Mouse (Mus musculus) hindbrain, embryonic 16.5 days (tissue): ENCODE measurements around the gene Trappc10. TPM values are rescaled to one million over a fixed set of nuclear protein-coding genes. Genes with fewer than 3 reads are reported as not detected.

ENCODE experiments used
- ATAC-seq: fragments of 200-750 bp; cut with Nextera tagmentation; 2 replicates; pipeline ENCODE4 v1.8.0; 2017; ENCODE audit warnings: moderate TSS enrichment, moderate library complexity
- H3K27ac ChIP-seq: fragments of 300-500 bp; sonication (generic); 2 replicates; pipeline ENCODE4 v1.5.1; 2014; ENCODE audit warnings: low read depth, mild to moderate bottlenecking, control low read depth, low read length, moderate library complexity
- H3K27me3 ChIP-seq: fragments of 300-500 bp; sonication (generic); replicated peaks from 2 replicates; pipeline ENCODE4 v1.6.1; 2014; ENCODE audit warnings: low read length; ENCODE audit not compliant: control insufficient read depth, insufficient read depth
- H3K36me3 ChIP-seq: fragments of 300-500 bp; sonication (generic); 2 replicates; pipeline ENCODE4 v1.6.1; 2014; ENCODE audit warnings: mild to moderate bottlenecking, low read length, moderate library complexity, mixed read lengths; ENCODE audit not compliant: control insufficient read depth, insufficient read depth
- H3K4me1 ChIP-seq: fragments of 300-500 bp; sonication (generic); 2 replicates; pipeline ENCODE4 v1.6.1; 2014; ENCODE audit warnings: low read depth, low read length; ENCODE audit not compliant: control insufficient read depth, insufficient read depth
- H3K4me2 ChIP-seq: fragments of 300-500 bp; sonication (generic); 2 replicates; pipeline ENCODE4 v1.6.1; 2014; ENCODE audit warnings: mild to moderate bottlenecking, low read length, control low read depth, moderate library complexity
- H3K4me3 ChIP-seq: fragments of 300-500 bp; sonication (generic); 2 replicates; pipeline ENCODE4 v1.5.1; 2014; ENCODE audit warnings: mild to moderate bottlenecking, low read length, control low read depth, moderate library complexity
- H3K9ac ChIP-seq: fragments of 300-500 bp; sonication (generic); 2 replicates; pipeline ENCODE4 v1.6.1; 2014; ENCODE audit warnings: low read depth, mild to moderate bottlenecking, control low read depth, low read length, moderate library complexity
- H3K9me3 ChIP-seq: fragments of 300-500 bp; sonication (generic); 2 replicates; pipeline ENCODE4 v1.6.1; 2014; ENCODE audit warnings: mild to moderate bottlenecking, low read length, moderate library complexity; ENCODE audit not compliant: control insufficient read depth
- WGBS: fragments of 180-500 bp; shearing (Covaris S2); extraction: QIAGEN DNeasy Blood & Tissue Kit; methylation state at CpG from one replicate; pipeline ENCODE4 v1.1.7; 2014; 5-methylcytosine and 5-hydroxymethylcytosine counted together
- polyA plus RNA-seq: library from polyadenylated mRNA; unstranded; fragments of >200 nt; fragmentation: Nextera tagmentation; extraction: Ambion mirVana; gene quantifications from 2 replicates; pipeline ENCODE4 v1.2.1, GENCODE M21; 2015

The Trappc10 gene
- polyA plus RNA-seq, result 11.3 and 21.5 TPM in 2 replicates

- Histone ChIP-seq H3K36me3 (no peaks in the 10 kb centered on the region), H3K4me1 (peaks cover 15% of the 10 kb centered on the region), H3K27ac (peak within 1 kb of the TSS; percentile 86), H3K4me2 (peak within 1 kb of the TSS; percentile 96), H3K9me3 (no peaks in the 10 kb centered on the region), H3K4me3 (peak within 1 kb of the TSS; percentile 91), H3K9ac (peak within 1 kb of the TSS; percentile 87), H3K27me3 (no peaks in the 10 kb centered on the region)
- ATAC-seq, result peak; percentile 96
- WGBS, result under 1% methylated on average over 47 of the region's 74 CpGs
These were observed at the start of gene Trappc10 for GRCm38 (mm10) chr10:78244438-78245224. Gene Trappc10, minus strand, starts transcription at chr10:78244641.

- no peaks in the 10 kb centered on the region for H3K9me3 ChIP-seq
- no peak overlapping the region for H3K4me3 ChIP-seq
- H3K4me2 ChIP-seq, result no peak overlapping the region
- no peaks in the 10 kb centered on the region for H3K27me3 ChIP-seq
- H3K9ac ChIP-seq, result no peak overlapping the region
- ATAC-seq, result no peak
- WGBS, result 72% methylated on average over 1 of the region's 1 CpGs
- H3K36me3 ChIP-seq, result no peaks in the 10 kb centered on the region
- H3K27ac ChIP-seq, result no peak overlapping the region
- H3K4me1 ChIP-seq, result no peaks in the 10 kb centered on the region; the same call in 1 of the 2 replicates
These were observed 49.1 kb upstream of the Trappc10 start for GRCm38 (mm10) chr10:78293576-78293975.

GRCm38 (mm10) chr10:78292381-78292780 lies 47.9 kb upstream of the Trappc10 start:
- Histone ChIP-seq H3K27me3 (no peaks in the 10 kb centered on the region), H3K36me3 (peaks cover 3% of the 10 kb centered on the region), H3K4me2 (no peak overlapping the region), H3K4me1 (no peaks in the 10 kb centered on the region; the same call in 1 of the 2 replicates), H3K9ac (no peak overlapping the region), H3K9me3 (no peaks in the 10 kb centered on the region), H3K4me3 (no peak overlapping the region), H3K27ac (no peak overlapping the region)
- 88% methylated on average over 5 of the region's 5 CpGs for WGBS
- no peak for ATAC-seq

DNA sequence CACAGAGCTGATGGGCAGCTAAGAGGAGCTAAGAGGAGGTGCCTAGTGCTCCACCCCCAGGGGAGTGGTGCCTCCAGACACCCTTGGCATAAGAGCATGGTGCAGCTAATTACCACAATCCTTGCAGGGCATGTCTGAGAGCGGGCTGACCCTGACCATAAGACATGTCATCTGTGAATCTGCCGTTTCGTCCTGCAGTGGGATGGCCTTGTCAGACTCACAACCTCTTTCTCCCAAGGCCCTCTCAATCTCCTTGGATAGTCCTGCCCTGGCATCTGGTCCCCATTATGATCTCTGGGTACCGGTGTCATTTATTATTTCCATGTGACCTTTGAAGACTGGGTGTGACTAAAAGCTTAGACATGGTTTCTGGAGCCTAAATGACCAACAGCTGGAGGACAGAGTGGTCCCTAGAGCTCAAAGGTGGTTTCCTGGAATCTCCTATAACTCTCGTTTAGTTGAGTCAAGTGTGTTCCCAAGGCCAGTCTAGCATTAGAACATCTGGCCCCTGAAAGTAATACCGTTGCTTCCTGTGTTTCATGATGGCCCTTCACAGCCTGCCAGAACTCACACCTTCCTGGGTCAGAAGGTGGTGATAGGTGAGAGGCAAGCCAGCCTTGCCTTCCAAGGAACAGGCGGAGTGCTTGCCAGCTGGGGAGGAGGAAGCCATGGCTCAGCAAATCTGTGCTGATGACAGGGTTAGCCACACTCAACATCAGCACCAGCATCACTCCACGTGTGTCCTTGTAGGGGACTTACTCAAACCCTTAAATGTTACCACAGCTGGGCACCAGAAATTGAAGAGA lies 46.5 kb upstream of the Trappc10 start:
- 84% methylated on average over 8 of the region's 8 CpGs for WGBS
- Histone ChIP-seq H3K4me2 (no peak overlapping the region), H3K27ac (no peak overlapping the region), H3K27me3 (no peaks in the 10 kb centered on the region), H3K4me3 (no peak overlapping the region), H3K4me1 (no peaks in the 10 kb centered on the region), H3K9me3 (no peaks in the 10 kb centered on the region), H3K9ac (no peak overlapping the region), H3K36me3 (peaks cover 17% of the 10 kb centered on the region)
- ATAC-seq, result no peak

DNA sequence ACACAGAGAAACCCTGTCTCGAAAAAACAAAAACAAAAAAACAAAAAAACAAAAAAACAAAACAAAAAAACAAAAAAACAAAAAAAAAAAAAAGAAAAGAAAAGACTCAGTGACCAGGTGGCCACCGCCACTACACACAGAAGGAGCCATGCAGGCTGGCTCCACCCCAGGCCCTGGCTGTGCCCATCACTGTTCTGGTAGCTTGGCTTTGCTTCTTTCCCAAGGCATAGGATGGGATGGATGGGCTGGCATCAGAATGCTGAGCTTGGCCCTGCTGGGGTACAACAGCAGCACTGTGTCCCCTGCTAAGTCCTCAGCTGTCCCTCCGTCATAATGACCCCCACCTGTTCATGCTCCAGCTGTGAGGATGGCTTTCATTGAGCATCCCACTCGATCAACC lies 44.5 kb upstream of the Trappc10 start:
- Histone ChIP-seq H3K27me3 (no peaks in the 10 kb centered on the region), H3K36me3 (peaks cover 23% of the 10 kb centered on the region), H3K9ac (no peak overlapping the region), H3K27ac (no peak overlapping the region), H3K4me2 (no peak overlapping the region), H3K9me3 (no peaks in the 10 kb centered on the region), H3K4me3 (no peak overlapping the region), H3K4me1 (no peaks in the 10 kb centered on the region)
- no peak for ATAC-seq
- WGBS, result 80% methylated on average over 4 of the region's 4 CpGs

GRCm38 (mm10) chr10:78288135-78288534 lies 43.7 kb upstream of the Trappc10 start:
- Histone ChIP-seq H3K9ac (no peak overlapping the region), H3K36me3 (peaks cover 24% of the 10 kb centered on the region), H3K4me1 (no peaks in the 10 kb centered on the region), H3K27ac (no peak overlapping the region), H3K27me3 (no peaks in the 10 kb centered on the region), H3K4me3 (no peak overlapping the region), H3K9me3 (no peaks in the 10 kb centered on the region), H3K4me2 (no peak overlapping the region)
- WGBS, result 94% methylated on average over 5 of the region's 5 CpGs
- no peak for ATAC-seq

DNA sequence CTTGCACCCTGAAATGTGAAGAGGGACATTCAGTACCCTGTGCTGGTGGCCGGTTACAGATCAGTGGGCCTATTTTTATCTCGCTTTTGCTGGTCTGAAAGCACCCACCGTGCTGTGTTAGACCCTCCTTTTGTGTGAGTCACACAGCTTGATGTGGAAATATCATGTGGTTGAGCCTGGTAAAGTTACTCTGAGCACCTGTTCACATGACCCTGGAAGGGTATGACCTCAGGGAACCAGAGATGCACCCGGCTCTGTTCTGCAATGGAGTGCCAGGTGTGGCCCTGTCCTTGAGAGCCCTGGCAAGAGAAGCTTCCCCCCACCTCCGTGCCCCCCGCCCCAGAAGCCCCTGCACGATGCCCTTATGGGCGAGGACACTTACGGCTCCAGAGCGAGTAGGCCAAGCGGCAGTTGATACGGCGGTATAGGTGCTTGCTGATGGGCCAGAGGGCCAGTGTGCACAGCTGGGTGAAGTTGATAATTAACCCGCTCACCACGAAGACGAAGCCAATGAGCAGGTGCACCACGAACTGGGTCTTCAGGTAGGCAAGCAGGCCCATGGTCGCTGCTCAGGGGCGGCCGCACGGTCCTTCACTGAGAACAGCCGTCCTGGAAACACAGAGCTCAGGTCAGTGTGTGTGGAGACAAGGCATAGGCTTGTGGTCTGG lies 43.2 kb upstream of the Trappc10 start:
- Histone ChIP-seq H3K9me3 (no peaks in the 10 kb centered on the region), H3K27me3 (no peaks in the 10 kb centered on the region), H3K27ac (no peak overlapping the region), H3K36me3 (peaks cover 29% of the 10 kb centered on the region), H3K4me3 (no peak overlapping the region), H3K4me1 (no peaks in the 10 kb centered on the region), H3K9ac (no peak overlapping the region), H3K4me2 (no peak overlapping the region)
- no peak for ATAC-seq
- WGBS, result 96% methylated on average over 22 of the region's 22 CpGs

- Histone ChIP-seq H3K36me3 (peaks cover 36% of the 10 kb centered on the region), H3K4me1 (no peaks in the 10 kb centered on the region), H3K4me3 (no peak overlapping the region), H3K27ac (no peak overlapping the region), H3K27me3 (no peaks in the 10 kb centered on the region), H3K4me2 (no peak overlapping the region), H3K9ac (no peak overlapping the region), H3K9me3 (no peaks in the 10 kb centered on the region)
- 79% methylated on average over 4 of the region's 4 CpGs for WGBS
- no peak for ATAC-seq
These were observed 41.5 kb upstream of the Trappc10 start for GRCm38 (mm10) chr10:78285959-78286358.

GRCm38 (mm10) chr10:78285409-78285808 lies 41.0 kb upstream of the Trappc10 start:
- H3K4me2 ChIP-seq, result no peak overlapping the region
- no peak for ATAC-seq
- H3K9ac ChIP-seq, result no peak overlapping the region
- WGBS, result 88% methylated on average over 6 of the region's 6 CpGs
- H3K4me3 ChIP-seq, result no peak overlapping the region
- no peaks in the 10 kb centered on the region for H3K27me3 ChIP-seq
- no peaks in the 10 kb centered on the region for H3K9me3 ChIP-seq
- no peak overlapping the region for H3K27ac ChIP-seq
- no peaks in the 10 kb centered on the region for H3K4me1 ChIP-seq
- peaks cover 40% of the 10 kb centered on the region for H3K36me3 ChIP-seq
